Mouse (Mus musculus): ENCODE data around the gene Dock3.

DNA sequence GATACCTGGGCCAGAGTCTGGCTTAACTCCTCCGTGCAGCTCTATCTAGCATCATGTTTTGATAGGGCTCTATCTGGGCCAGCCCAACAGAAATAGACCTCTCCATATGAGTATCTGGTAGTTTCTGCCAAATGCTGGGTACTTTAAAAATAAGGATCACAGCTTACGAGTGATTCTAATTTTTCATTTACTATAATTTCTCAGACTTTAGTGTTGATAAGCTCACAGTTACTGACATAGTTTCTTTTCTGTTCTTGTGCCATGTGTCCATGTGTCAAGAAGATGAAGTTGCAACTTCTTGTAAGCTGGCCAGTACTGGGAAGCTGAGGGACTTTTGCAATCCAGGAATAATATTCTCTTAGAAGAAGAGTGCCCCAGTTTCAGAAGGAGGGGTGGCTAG lies 228.5 kb downstream of the Dock3 start:
- TF ChIP-seq CTCF (IDR thresholded peaks at IDR 0.05; ENCODE audit: low read depth) (no peak), EP300 (optimal IDR thresholded peaks at IDR 0.05) (no peak)
